Mouse (Mus musculus) A20 (cell line): ENCODE measurements around the gene Dlx2.

Source experiments
- DNase-seq: peaks from one replicate; pipeline ENCODE4 v3.0.0-alpha.2; 2011; ENCODE audit warnings: low read depth, low spot score

Dlx2 gene

GRCm38 (mm10) chr2:71540611-71541417 is 5.7 kb downstream of the Dlx2 start:
- no peak for DNase-seq

DNA sequence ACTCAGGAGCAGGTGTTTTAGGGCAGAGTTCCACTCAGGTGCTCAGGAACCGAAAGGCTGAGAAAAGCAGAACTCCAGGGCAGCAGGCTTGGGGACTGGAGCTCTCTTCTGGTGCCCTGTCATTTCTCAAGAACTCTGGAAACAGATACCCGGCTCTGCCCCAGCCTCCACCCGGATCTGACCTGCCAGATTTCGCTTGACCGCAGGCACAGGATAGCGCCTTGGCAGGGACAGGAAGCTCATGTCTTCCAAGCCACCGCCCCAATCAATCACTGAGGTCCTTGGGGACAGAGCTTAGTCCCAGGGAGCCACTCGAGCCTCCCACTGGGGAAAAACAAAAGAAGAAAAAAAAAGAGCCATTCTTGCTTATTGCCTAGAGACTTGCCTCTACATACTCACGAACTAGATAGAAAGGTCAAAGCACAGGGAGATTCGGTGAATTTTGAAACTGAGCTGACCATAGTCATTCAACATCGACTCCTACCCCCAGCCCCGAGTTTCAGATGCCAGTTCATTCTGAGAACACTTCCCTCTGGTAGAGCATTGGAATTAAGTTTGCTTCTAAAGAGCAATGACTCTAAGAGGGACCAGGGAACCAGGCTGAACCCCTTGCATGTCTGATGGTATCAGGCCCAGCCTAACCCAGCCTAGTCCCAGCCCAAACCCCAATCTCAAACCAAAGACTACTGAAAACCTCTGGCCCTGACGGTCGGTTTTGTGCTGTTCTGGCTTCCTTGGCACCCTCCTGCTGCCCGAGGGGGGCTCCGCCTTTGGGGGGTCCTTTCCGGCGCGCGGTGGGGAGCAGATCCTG is 12.1 kb downstream of the Dlx2 start:
- DNase-seq = no peak

- DNase-seq = no peak
Measured at GRCm38 (mm10) chr2:71533094-71533493, 13.5 kb downstream of the Dlx2 start.

DNA sequence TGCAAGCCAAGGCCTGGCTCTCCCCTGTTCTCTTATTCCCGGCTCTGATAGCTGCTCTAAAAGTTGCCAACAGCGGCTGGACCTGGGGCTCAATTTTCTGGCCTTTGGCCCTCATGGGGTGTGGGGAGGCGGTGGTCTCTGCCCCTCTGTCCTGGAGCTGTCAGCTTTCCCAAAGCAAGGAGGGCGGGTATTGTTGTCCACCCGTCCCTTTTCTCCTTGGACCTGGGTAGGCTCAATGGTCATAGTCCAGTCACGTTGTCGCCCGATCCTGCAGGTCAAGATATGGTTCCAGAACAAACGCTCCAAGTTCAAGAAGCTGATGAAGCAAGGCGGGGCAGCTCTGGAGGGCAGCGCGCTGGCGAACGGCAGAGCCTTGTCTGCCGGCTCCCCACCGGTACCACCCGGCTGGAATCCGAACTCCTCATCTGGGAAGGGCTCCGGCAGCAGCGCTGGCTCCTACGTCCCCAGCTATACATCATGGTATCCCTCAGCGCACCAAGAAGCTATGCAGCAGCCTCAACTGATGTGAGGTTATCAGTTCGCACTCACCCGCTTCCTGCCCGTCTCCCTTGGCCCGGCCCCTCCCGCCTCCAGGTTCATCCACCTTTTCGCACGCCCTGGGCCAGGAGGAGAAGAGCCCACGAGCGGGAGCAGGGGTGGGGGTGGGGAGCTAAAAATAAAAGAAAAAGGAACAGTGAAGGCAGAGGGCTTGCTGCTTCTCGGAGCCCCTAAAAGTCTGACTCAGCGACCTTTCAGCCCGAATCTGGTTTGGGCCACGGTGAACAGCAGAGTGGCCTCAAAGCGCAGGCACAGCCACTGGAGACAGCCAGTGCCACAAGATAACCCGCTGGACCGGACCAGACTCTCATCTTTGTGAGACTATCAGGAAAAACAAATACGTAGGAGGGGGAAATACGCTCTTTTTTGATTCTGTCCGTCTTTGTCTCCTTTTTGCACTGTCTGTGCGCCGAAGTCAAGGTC is 14.3 kb downstream of the Dlx2 start:
- no peak for DNase-seq

- no peak for DNase-seq
Measured at GRCm38 (mm10) chr2:71531124-71531590, 15.4 kb downstream of the Dlx2 start.

DNA sequence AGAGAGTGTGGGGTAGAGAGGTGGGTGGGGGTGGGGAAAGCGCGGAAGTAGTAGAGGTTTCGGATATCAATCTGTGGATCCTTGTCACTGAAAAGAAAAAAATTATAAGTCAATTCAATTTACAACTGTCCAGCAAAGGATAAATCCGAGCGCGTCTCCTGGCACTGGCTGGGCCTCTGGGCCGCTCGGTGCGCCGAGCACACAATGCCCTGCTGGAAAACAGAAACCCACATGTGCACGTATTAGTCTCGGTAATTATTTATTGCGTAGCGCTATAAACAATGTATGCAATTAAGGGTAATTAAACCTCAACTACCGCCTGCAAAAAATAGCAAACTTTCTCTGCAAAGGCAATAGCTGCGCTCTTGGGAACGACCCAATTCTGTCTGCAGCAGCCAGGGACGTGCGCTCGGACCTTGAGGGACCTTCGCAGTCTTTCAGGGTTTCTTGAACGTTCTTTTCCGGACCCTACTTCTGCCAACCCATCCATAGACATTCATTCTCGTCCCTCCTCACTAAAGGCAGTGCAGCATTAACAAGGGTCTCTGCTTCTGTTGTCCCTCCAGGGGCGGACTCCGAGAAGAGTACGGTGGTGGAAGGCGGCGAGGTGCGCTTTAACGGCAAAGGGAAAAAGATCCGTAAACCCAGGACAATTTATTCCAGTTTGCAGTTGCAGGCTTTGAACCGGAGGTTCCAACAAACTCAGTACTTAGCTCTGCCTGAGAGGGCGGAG is 16.0 kb downstream of the Dlx2 start:
- no peak for DNase-seq

GRCm38 (mm10) chr2:71529511-71530351 is 16.8 kb downstream of the Dlx2 start:
- DNase-seq = peak; percentile 95

DNA sequence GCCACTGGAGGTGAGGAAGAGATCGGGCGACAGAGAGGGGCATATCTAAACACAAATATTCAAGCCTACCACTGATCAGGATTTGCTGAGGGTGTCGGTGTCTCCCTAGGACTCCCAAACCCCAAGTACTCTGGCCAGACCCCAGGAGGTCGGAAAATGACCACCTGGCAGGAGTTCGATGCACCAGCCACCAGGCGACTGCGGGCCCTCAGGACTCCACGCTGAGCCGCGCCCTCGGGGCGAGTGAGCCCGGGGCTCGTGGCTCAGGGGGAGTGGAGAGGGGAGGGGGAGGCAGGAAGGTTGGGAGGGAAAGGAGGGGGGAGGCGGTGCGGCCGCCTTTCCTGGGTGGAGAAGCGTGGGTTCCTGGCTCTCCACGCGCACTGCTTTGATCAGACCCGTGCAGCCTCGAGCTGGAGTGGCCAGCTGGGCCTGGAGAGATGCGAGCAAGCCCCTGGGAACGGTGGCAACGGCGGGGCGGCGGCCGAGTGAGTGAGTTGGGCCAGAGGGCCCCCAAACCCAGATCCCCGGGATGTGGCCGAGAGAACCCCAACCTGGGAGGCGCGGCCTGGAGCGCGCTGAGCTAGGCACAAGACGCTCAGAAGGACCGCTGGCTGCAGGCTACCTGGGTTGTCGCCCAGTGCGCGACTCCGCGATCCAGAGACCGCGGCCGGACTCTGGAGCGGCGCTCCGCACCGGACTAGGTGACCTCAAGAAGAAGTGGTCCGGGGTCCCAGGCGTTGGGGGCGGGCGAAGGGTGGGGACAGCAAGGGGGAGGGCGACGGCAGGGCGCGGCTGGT is 17.6 kb downstream of the Dlx2 start:
- no peak for DNase-seq

GRCm38 (mm10) chr2:71528014-71528713 is 18.4 kb downstream of the Dlx2 start, which contains the start of gene Dlx1:
TSS of gene Dlx1 (plus strand) at chr2:71528113.
- no peak for DNase-seq

- DNase-seq = no peak
Measured at GRCm38 (mm10) chr2:71527323-71528013, 19.1 kb downstream of the Dlx2 start.

GRCm38 (mm10) chr2:71526595-71527322 is 19.8 kb downstream of the Dlx2 start:
- DNase-seq = peak; percentile 54

DNA sequence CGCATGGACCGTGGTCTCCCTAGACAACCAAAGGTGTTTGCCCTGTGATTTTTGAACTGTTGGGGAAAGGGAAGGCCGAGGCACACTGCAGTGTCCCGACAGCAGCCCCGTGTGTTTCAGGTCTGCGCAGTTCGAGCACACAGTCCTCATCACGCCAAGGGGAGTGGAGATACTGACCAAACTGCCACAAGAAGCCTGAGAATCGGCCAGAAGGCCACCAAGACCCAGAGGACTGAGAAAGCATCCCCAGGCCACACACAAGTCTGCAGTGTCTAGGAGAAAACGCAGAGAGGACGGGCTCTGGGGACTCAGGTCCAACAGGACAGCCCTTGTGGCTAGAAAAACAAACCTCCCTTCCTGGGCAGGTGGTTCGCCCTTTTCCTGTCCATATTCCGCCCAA is 21.8 kb downstream of the Dlx2 start:
- DNase-seq = no peak

GRCm38 (mm10) chr2:71523431-71523830 is 23.1 kb downstream of the Dlx2 start:
- DNase-seq = no peak

GRCm38 (mm10) chr2:71522871-71523270 is 23.7 kb downstream of the Dlx2 start:
- no peak for DNase-seq

GRCm38 (mm10) chr2:71517466-71518099 is 29.0 kb downstream of the Dlx2 start:
- DNase-seq = no peak

DNA sequence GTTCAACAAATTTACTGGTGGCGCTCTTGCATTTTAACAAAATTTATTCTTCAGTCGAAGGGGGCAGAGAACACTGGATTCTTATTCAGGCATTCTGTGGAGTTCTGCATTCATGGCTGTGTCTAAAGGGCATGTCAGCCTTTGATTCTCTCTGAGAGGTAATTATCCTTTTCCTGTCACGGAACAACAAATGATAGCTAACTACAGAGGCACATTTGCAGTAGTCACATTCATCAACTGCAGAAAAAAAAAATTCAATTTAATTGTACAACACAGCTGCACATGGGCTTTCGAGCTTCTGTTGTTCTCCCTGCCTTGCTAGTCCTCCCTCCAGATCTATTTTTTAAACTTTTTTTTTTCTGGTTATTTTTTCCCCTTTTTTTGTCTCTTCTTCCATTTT is 29.6 kb downstream of the Dlx2 start:
- DNase-seq = no peak

- no peak for DNase-seq
Measured at GRCm38 (mm10) chr2:71512326-71512725, 34.2 kb downstream of the Dlx2 start.
